Mouse (Mus musculus): ENCODE results near the gene Tbcb. TPM values are rescaled to one million over a fixed set of nuclear protein-coding genes. Genes with fewer than 3 reads are reported as not detected.

Tbcb gene
- total RNA-seq, 2 experiments from 2014 or later: 29.9 to 30.0 TPM

Other genes with a start within 250 kb of the Tbcb start
- gene Zfp568, start 248.3 kb downstream of the Tbcb start, total RNA-seq (2021): 10 to 100 TPM; 15.4 to 18.7 TPM
- gene Zfp14, start 180.9 kb downstream of the Tbcb start, total RNA-seq (2021): 1 to 10 TPM; 1.6 to 1.9 TPM
- 1 to 10 TPM; 1.4 to 1.7 TPM for gene Zfp82, start 159.4 kb downstream of the Tbcb start, total RNA-seq (2021)
- gene Gm26920, start 141.9 kb downstream of the Tbcb start, total RNA-seq (2021): not detected
- gene Zfp566, start 141.7 kb downstream of the Tbcb start, total RNA-seq (2021): 1 to 10 TPM; 1.8 to 2.9 TPM
- gene Zfp260, start 137.5 kb downstream of the Tbcb start, total RNA-seq (2021): 10 to 100 TPM; 25.9 to 28.9 TPM
- under 1 TPM; 0.59 to 0.99 TPM for gene Zfp382, start 110.3 kb downstream of the Tbcb start, total RNA-seq (2021)
- 10 to 100 TPM; 19.2 to 23.6 TPM for gene Zfp146, start 62.5 kb downstream of the Tbcb start, total RNA-seq (2021)
- 1,000 to 10,000 TPM in 1 of 2 experiments, 100 to 1,000 TPM in 1; 976 to 1,017 TPM for gene Cox7a1, start 48.1 kb downstream of the Tbcb start, total RNA-seq (2021)
- gene Capns1, start 33.5 kb downstream of the Tbcb start, total RNA-seq (2021): 100 to 1,000 TPM; 188 to 196 TPM
- 10 to 100 TPM; 53.9 to 58.8 TPM for gene Polr2i, start 324 bp downstream of the Tbcb start, total RNA-seq (2021)
- gene Ovol3, start 3.5 kb upstream of the Tbcb start, total RNA-seq (2021): not detected
- gene Thap8, start 47.8 kb upstream of the Tbcb start, total RNA-seq (2021): under 1 TPM in 1 of 2 experiments, not detected in 1; 0.25 TPM
- 1 to 10 TPM; 2.2 to 2.7 TPM for gene Wdr62, start 48.1 kb upstream of the Tbcb start, total RNA-seq (2021)
- gene Clip3, start 59.5 kb upstream of the Tbcb start, total RNA-seq (2021): 1 to 10 TPM; 4.5 to 5.6 TPM
- 10 to 100 TPM; 18.3 to 18.4 TPM for gene Alkbh6, start 76.4 kb upstream of the Tbcb start, total RNA-seq (2021)
- gene Syne4, start 82.5 kb upstream of the Tbcb start, total RNA-seq (2021): 1 to 10 TPM in 1 of 2 experiments, not detected in 1; 1.9 TPM
- under 1 TPM; 0.48 to 0.72 TPM for gene E130208F15Rik, start 89.5 kb upstream of the Tbcb start, total RNA-seq (2021)
- gene Sdhaf1, start 91.6 kb upstream of the Tbcb start, total RNA-seq (2021): 1 to 10 TPM; 6.9 to 7.3 TPM
- gene Lrfn3, start 130.5 kb upstream of the Tbcb start, total RNA-seq (2021): 1 to 10 TPM; 2.9 to 3.2 TPM
- gene Tyrobp, start 181.5 kb upstream of the Tbcb start, total RNA-seq (2021): 1 to 10 TPM; 2.9 to 5.7 TPM
- gene Hcst, start 187.6 kb upstream of the Tbcb start, total RNA-seq (2021): under 1 TPM in 1 of 2 experiments, not detected in 1; 0.86 TPM
- gene Nfkbid, start 189.5 kb upstream of the Tbcb start, total RNA-seq (2021): under 1 TPM; 0.12 to 0.20 TPM
- 1 to 10 TPM in 1 of 2 experiments, under 1 TPM in 1; 0.62 to 1.0 TPM for gene Aplp1, start 213.3 kb upstream of the Tbcb start, total RNA-seq (2021)
- gene Kirrel2, start 225.4 kb upstream of the Tbcb start, total RNA-seq (2021): not detected
- not detected for gene Nphs1, start 226.0 kb upstream of the Tbcb start, total RNA-seq (2021)